15 mouse cellular contexts compared by ENCODE assay signal in genomic region chr5:81364198-81364643, GRCm38 (mm10).
DNase-seq lines count a peak whose midpoint lies in the region; ATAC-seq and TF ChIP-seq lines count a peak whose summit lies in the region.
"Had no signal": no experiment of that assay in that cellular context is flagged by ENCODE, and none has a peak within 500 bp of the region (broad histone marks: within the 10 kb centered on the region; RNA-seq: fewer than 3 reads in every experiment).

No protein-coding gene starts in this region.

- H3K4me1 ChIP-seq in forebrain, postnatal 0 days (ENCODE audit: insufficient read depth), result peaks cover 5% of the 10 kb centered on the region; the same call in 1 of the 2 replicates
- H3K4me1 ChIP-seq in forebrain, embryonic 13.5 days, result 0 out of 2 replicates have a peak, but pooled peaks cover 6% of the 10 kb centered on the region
- no peaks in the 10 kb centered on the region for H3K4me1 ChIP-seq in neural tube, embryonic 11.5 days (ENCODE audit: control insufficient read depth, insufficient read depth, low read length)
- no peaks in the 10 kb centered on the region for H3K4me1 ChIP-seq in intestine, embryonic 15.5 days (replicated peaks)
- H3K4me1 ChIP-seq: limb, embryonic 12.5 days had no signal

- no peaks in the 10 kb centered on the region for H3K9me3 ChIP-seq in forebrain, postnatal 0 days (ENCODE audit: low read length)
- H3K9me3 ChIP-seq in forebrain, embryonic 13.5 days (replicated peaks), result no peaks in the 10 kb centered on the region
- no peaks in the 10 kb centered on the region for H3K9me3 ChIP-seq in neural tube, embryonic 11.5 days (ENCODE audit: control insufficient read depth, low read length)
- no peaks in the 10 kb centered on the region for H3K9me3 ChIP-seq in intestine, embryonic 15.5 days
- H3K9me3 ChIP-seq: hindbrain, embryonic 12.5 days; limb, embryonic 12.5 days had no signal

- no peak overlapping the region for H3K4me2 ChIP-seq in forebrain, postnatal 0 days (ENCODE audit: low read depth)
- no peak overlapping the region for H3K4me2 ChIP-seq in forebrain, embryonic 13.5 days
- H3K4me2 ChIP-seq in neural tube, embryonic 11.5 days (ENCODE audit: low read depth), result no peak overlapping the region
- no peak overlapping the region for H3K4me2 ChIP-seq in intestine, embryonic 15.5 days (replicated peaks)
- H3K4me2 ChIP-seq: heart, embryonic 11.5 days; hindbrain, embryonic 12.5 days; limb, embryonic 12.5 days had no signal

- H3K9ac ChIP-seq in forebrain, postnatal 0 days, result no peak overlapping the region
- no peak overlapping the region for H3K9ac ChIP-seq in forebrain, embryonic 13.5 days
- no peak overlapping the region for H3K9ac ChIP-seq in neural tube, embryonic 11.5 days (ENCODE audit: low read length)
- H3K9ac ChIP-seq in intestine, embryonic 15.5 days, result no peak overlapping the region
- H3K9ac ChIP-seq: hindbrain, embryonic 12.5 days; limb, embryonic 12.5 days had no signal

- WGBS in forebrain, postnatal 0 days, result 49% methylated on average over 8 of the region's 8 CpGs
- 77% methylated on average over 8 of the region's 8 CpGs for WGBS in forebrain, embryonic 13.5 days
- WGBS in neural tube, embryonic 11.5 days, result 79% methylated on average over 8 of the region's 8 CpGs
- 84% methylated on average over 8 of the region's 8 CpGs for WGBS in intestine, embryonic 15.5 days

- no peak overlapping the region for H3K27ac ChIP-seq in forebrain, postnatal 0 days (ENCODE audit: low read depth, low read length)
- no peak overlapping the region for H3K27ac ChIP-seq in forebrain, embryonic 13.5 days
- H3K27ac ChIP-seq in neural tube, embryonic 11.5 days (ENCODE audit: low read depth, low read length), result no peak overlapping the region
- H3K27ac ChIP-seq in intestine, embryonic 15.5 days, result no peak overlapping the region
- H3K27ac ChIP-seq: hindbrain, embryonic 12.5 days; limb, embryonic 12.5 days had no signal

- no peak overlapping the region for H3K4me3 ChIP-seq in forebrain, postnatal 0 days (ENCODE audit: low read depth, low read length)
- no peak overlapping the region for H3K4me3 ChIP-seq in forebrain, embryonic 13.5 days
- no peak overlapping the region for H3K4me3 ChIP-seq in neural tube, embryonic 11.5 days (ENCODE audit: low read depth, low read length)
- H3K4me3 ChIP-seq in intestine, embryonic 15.5 days (replicated peaks), result no peak overlapping the region
- H3K4me3 ChIP-seq: hindbrain, embryonic 12.5 days; limb, embryonic 12.5 days had no signal

- peak; percentile 65 for ATAC-seq in forebrain, postnatal 0 days
- no peak for ATAC-seq in forebrain, embryonic 13.5 days
- ATAC-seq in neural tube, embryonic 11.5 days (ENCODE audit: insufficient read depth, low FRiP score, low TSS enrichment), result no peak
- ATAC-seq in intestine, embryonic 15.5 days, result no peak

- DNase-seq in forebrain, postnatal 0 days, result peak; percentile 27
- DNase-seq in neural tube, embryonic 11.5 days (ENCODE audit: low spot score), result peak; percentile 14
- DNase-seq in neural tube, embryonic 10.5 days (ENCODE audit: extremely low spot score, low spot score), result no peak
- peak; percentile 15 to 18 for DNase-seq in layer of hippocampus, postnatal 36 days
- no peak for DNase-seq in right cerebral cortex, postnatal 25 days
- DNase-seq in right cerebral cortex, postnatal 10 days (ENCODE audit: low spot score in 2 of 2), result no peak
- DNase-seq: cerebellum, adult 11 months; kidney, adult 18-20 months; midbrain, embryonic 14.5 days; right cerebral cortex, adult 18-20 months had no signal

- H3K36me3 ChIP-seq in forebrain, postnatal 0 days (ENCODE audit: insufficient read depth), result no peaks in the 10 kb centered on the region
- H3K36me3 ChIP-seq in forebrain, embryonic 13.5 days (ENCODE audit: poor library complexity, severe bottlenecking), result no peaks in the 10 kb centered on the region
- no peaks in the 10 kb centered on the region for H3K36me3 ChIP-seq in neural tube, embryonic 11.5 days (ENCODE audit: control insufficient read depth, insufficient read depth, low read length)
- H3K36me3 ChIP-seq in intestine, embryonic 15.5 days, result no peaks in the 10 kb centered on the region
- H3K36me3 ChIP-seq: hindbrain, embryonic 12.5 days; limb, embryonic 12.5 days had no signal

- no peaks in the 10 kb centered on the region for H3K27me3 ChIP-seq in forebrain, postnatal 0 days (ENCODE audit: insufficient read depth, low read length)
- H3K27me3 ChIP-seq in forebrain, embryonic 13.5 days, result peaks cover 16% of the 10 kb centered on the region
- H3K27me3 ChIP-seq in neural tube, embryonic 11.5 days (ENCODE audit: control insufficient read depth, insufficient read depth, low read length), result no peaks in the 10 kb centered on the region
- no peaks in the 10 kb centered on the region for H3K27me3 ChIP-seq in intestine, embryonic 15.5 days (replicated peaks)
- H3K27me3 ChIP-seq: hindbrain, embryonic 12.5 days; limb, embryonic 12.5 days had no signal

- no peak for TF ChIP-seq CTCF in forebrain, postnatal 0 days (IDR thresholded peaks at IDR 0.05; ENCODE audit: low read depth)

Comparison
In these comparisons a context has a peak if more than half of its experiments do, and no peak if none do; other contexts are left out.
1. DNase-seq: peak in forebrain, postnatal 0 days (single experiment), neural tube, embryonic 11.5 days (single experiment) and layer of hippocampus, postnatal 36 days (2 of 2); none in neural tube, embryonic 10.5 days (single experiment), right cerebral cortex, postnatal 25 days (single experiment) and right cerebral cortex, postnatal 10 days (0 of 2).